Mouse (Mus musculus) T-cell, adult 2 months (primary cell): ENCODE data around the gene Gm5795.
"Not testable (repeated sequence)": the region's sequence is repeated elsewhere in the genome, so short reads cannot be mapped to it uniquely, and the experiment has no call there.

Source experiments
- DNase-seq: peaks from one replicate; pipeline ENCODE4 v3.0.0; 2022; ENCODE audit warnings: low spot score

Gm5795 gene

GRCm38 (mm10) chr14:3187955-3188354 is at the start of gene Gm5795:
Gm5795 (plus strand) TSS chr14:3188255.
- DNase-seq, result not testable (repeated sequence)

GRCm38 (mm10) chr14:3208272-3209152 is 20.5 kb downstream of the Gm5795 start, which contains the start of gene D830030K20Rik:
D830030K20Rik (plus strand) TSS chr14:3208488.
- DNase-seq, result not testable (repeated sequence)

GRCm38 (mm10) chr14:3209367-3209766 is 21.3 kb downstream of the Gm5795 start:
- not testable (repeated sequence) for DNase-seq
